Mouse (Mus musculus) forebrain, postnatal 0 days (tissue): Measurements from ENCODE around the gene Ublcp1. TPM values are rescaled to one million over a fixed set of nuclear protein-coding genes. Genes with fewer than 3 reads are reported as not detected.

Experiments
- ATAC-seq: fragments of 200-750 bp; cut with Nextera tagmentation; 2 replicates; pipeline ENCODE4 v1.8.0; 2017; ENCODE audit warnings: mild to moderate bottlenecking, moderate library complexity
- DNase-seq: peaks from one replicate; pipeline ENCODE4 v3.0.0-alpha.2; 2015
- H3K27ac ChIP-seq: fragments of 300-500 bp; sonication (generic); 2 replicates; pipeline ENCODE4 v1.5.1; 2014; ENCODE audit warnings: low read depth, mild to moderate bottlenecking, antibody characterized with exemption, low read length, moderate library complexity, mixed read lengths
- H3K27me3 ChIP-seq: fragments of 300-500 bp; sonication (generic); 2 replicates; pipeline ENCODE4 v1.6.1; 2014; ENCODE audit warnings: mild to moderate bottlenecking, low read length, mixed read lengths; ENCODE audit not compliant: insufficient read depth
- H3K36me3 ChIP-seq: fragments of 300-500 bp; sonication (generic); 2 replicates; pipeline ENCODE4 v1.6.1; 2014; ENCODE audit warnings: mild to moderate bottlenecking, moderate library complexity; ENCODE audit not compliant: insufficient read depth
- H3K4me1 ChIP-seq: fragments of 300-500 bp; sonication (generic); 2 replicates; pipeline ENCODE4 v1.6.1; 2014; ENCODE audit warnings: antibody characterized with exemption; ENCODE audit not compliant: insufficient read depth
- H3K4me2 ChIP-seq: fragments of 300-500 bp; sonication (generic); 2 replicates; pipeline ENCODE4 v1.6.1; 2014; ENCODE audit warnings: low read depth, mild to moderate bottlenecking, moderate library complexity
- H3K4me3 ChIP-seq: fragments of 300-500 bp; sonication (generic); 2 replicates; pipeline ENCODE4 v1.5.1; 2014; ENCODE audit warnings: low read depth, low read length, mixed read lengths
- H3K9ac ChIP-seq: fragments of 300-500 bp; sonication (generic); 2 replicates; pipeline ENCODE4 v1.6.1; 2014; ENCODE audit warnings: mild to moderate bottlenecking
- H3K9me3 ChIP-seq: fragments of 300-500 bp; sonication (generic); 2 replicates; pipeline ENCODE4 v1.6.1; 2016; ENCODE audit warnings: low read length
- CTCF ChIP-seq: sonication (generic); IDR thresholded peaks from 2 replicates; pipeline ENCODE4 v1.5.1; 2016; ENCODE audit warnings: antibody characterized with exemption, control low read depth, low read depth
- WGBS: fragments of 180-500 bp; shearing (Covaris S2); extraction: QIAGEN DNeasy Blood & Tissue Kit; methylation state at CpG from one replicate; pipeline ENCODE4 v1.1.7; 2014; 5-methylcytosine and 5-hydroxymethylcytosine counted together
- polyA plus RNA-seq: library from polyadenylated mRNA; unstranded; fragments of >200 nt; fragmentation: Nextera tagmentation; extraction: Ambion mirVana; gene quantifications from 2 replicates; pipeline ENCODE4 v1.2.1, GENCODE M21; 2015
- total RNA-seq: library from RNA; depleted of rRNA; stranded (reverse); fragments of >200 nt; gene quantifications from 2 replicates; pipeline ENCODE4 v1.2.3, GENCODE M21; 2014

The Ublcp1 gene
- total and polyA plus RNA-seq, 2 experiments from 2014 or later: 34.3 to 42.3 TPM

GRCm38 (mm10) chr11:44422337-44423111 lies 47.8 kb downstream of the Ublcp1 start:
- DNase-seq (no peak), ATAC-seq (no peak)
- no peak overlapping the region for H3K4me3 ChIP-seq
- no peaks in the 10 kb centered on the region for H3K36me3 ChIP-seq
- no peak overlapping the region for H3K4me2 ChIP-seq
- WGBS: 65% methylated on average over 10 of the region's 10 CpGs
- no peaks in the 10 kb centered on the region for H3K27me3 ChIP-seq
- H3K27ac ChIP-seq: no peak overlapping the region
- H3K4me1 ChIP-seq: no peaks in the 10 kb centered on the region
- TF ChIP-seq CTCF: no peak
- H3K9me3 ChIP-seq: no peaks in the 10 kb centered on the region
- H3K9ac ChIP-seq: no peak overlapping the region

GRCm38 (mm10) chr11:44417403-44417802 lies 52.9 kb downstream of the Ublcp1 start:
- Histone ChIP-seq H3K4me2 (no peak overlapping the region), H3K9me3 (no peaks in the 10 kb centered on the region), H3K27ac (no peak overlapping the region), H3K36me3 (no peaks in the 10 kb centered on the region), H3K27me3 (no peaks in the 10 kb centered on the region), H3K9ac (no peak overlapping the region), H3K4me1 (no peaks in the 10 kb centered on the region), H3K4me3 (no peak overlapping the region)
- no peak for TF ChIP-seq CTCF
- no peak for ATAC-seq
- 89% methylated on average over 1 of the region's 1 CpGs for WGBS
- DNase-seq: no peak

- ATAC-seq (no peak), DNase-seq (no peak)
- TF ChIP-seq CTCF: no peak
- Histone ChIP-seq H3K9me3 (no peaks in the 10 kb centered on the region), H3K4me3 (no peak overlapping the region), H3K4me1 (no peaks in the 10 kb centered on the region), H3K27me3 (no peaks in the 10 kb centered on the region), H3K27ac (no peak overlapping the region), H3K9ac (no peak overlapping the region), H3K4me2 (no peak overlapping the region), H3K36me3 (no peaks in the 10 kb centered on the region)
- WGBS: 85% methylated on average over 3 of the region's 3 CpGs
Measured at GRCm38 (mm10) chr11:44414605-44415004, 55.7 kb downstream of the Ublcp1 start.

GRCm38 (mm10) chr11:44413371-44413770 lies 56.9 kb downstream of the Ublcp1 start:
- Histone ChIP-seq H3K4me1 (no peaks in the 10 kb centered on the region), H3K27ac (no peak overlapping the region), H3K27me3 (no peaks in the 10 kb centered on the region), H3K4me2 (no peak overlapping the region), H3K9ac (no peak overlapping the region), H3K4me3 (no peak overlapping the region), H3K36me3 (no peaks in the 10 kb centered on the region), H3K9me3 (no peaks in the 10 kb centered on the region)
- DNase-seq: no peak
- no peak for TF ChIP-seq CTCF
- ATAC-seq: no peak
- WGBS: 80% methylated on average over 3 of the region's 3 CpGs

GRCm38 (mm10) chr11:44412276-44412675 lies 58.0 kb downstream of the Ublcp1 start:
- H3K4me1 ChIP-seq: no peaks in the 10 kb centered on the region
- ATAC-seq: no peak
- TF ChIP-seq CTCF: peak; percentile 18
- no peak for DNase-seq
- no peak overlapping the region for H3K4me3 ChIP-seq
- no peak overlapping the region for H3K9ac ChIP-seq
- no peaks in the 10 kb centered on the region for H3K27me3 ChIP-seq
- 89% methylated on average over 8 of the region's 8 CpGs for WGBS
- no peaks in the 10 kb centered on the region for H3K36me3 ChIP-seq
- no peak overlapping the region for H3K27ac ChIP-seq
- no peak overlapping the region for H3K4me2 ChIP-seq
- H3K9me3 ChIP-seq: no peaks in the 10 kb centered on the region

- H3K4me3 ChIP-seq: no peak overlapping the region
- no peak overlapping the region for H3K27ac ChIP-seq
- H3K4me2 ChIP-seq: no peak overlapping the region
- no peak for TF ChIP-seq CTCF
- H3K27me3 ChIP-seq: no peaks in the 10 kb centered on the region
- DNase-seq (no peak), ATAC-seq (no peak)
- H3K9me3 ChIP-seq: no peaks in the 10 kb centered on the region
- no peaks in the 10 kb centered on the region for H3K4me1 ChIP-seq
- WGBS: 65% methylated on average over 3 of the region's 3 CpGs
- H3K9ac ChIP-seq: no peak overlapping the region
- H3K36me3 ChIP-seq: no peaks in the 10 kb centered on the region
Measured at GRCm38 (mm10) chr11:44410413-44410812, 59.9 kb downstream of the Ublcp1 start.

- Histone ChIP-seq H3K4me3 (no peak overlapping the region), H3K27ac (no peak overlapping the region), H3K9me3 (no peaks in the 10 kb centered on the region), H3K4me2 (no peak overlapping the region), H3K9ac (no peak overlapping the region), H3K36me3 (no peaks in the 10 kb centered on the region), H3K27me3 (no peaks in the 10 kb centered on the region), H3K4me1 (no peaks in the 10 kb centered on the region)
- DNase-seq (no peak), ATAC-seq (no peak)
- TF ChIP-seq CTCF: no peak
- WGBS: 17% methylated on average over 5 of the region's 5 CpGs
Measured at GRCm38 (mm10) chr11:44408626-44409025, 61.7 kb downstream of the Ublcp1 start.
